Mouse (Mus musculus) inflammation-experienced regulatory T-cells, adult 6 months (primary cell): Measurements from ENCODE around the gene Zdhhc8. TPM values are rescaled to one million over a fixed set of nuclear protein-coding genes. Genes with fewer than 3 reads are reported as not detected.
A peak's percentile ranks its signal among the peaks of the same experiment; 100 is the strongest.

ENCODE experiments used
- ATAC-seq: one replicate; pipeline ENCODE4 v1.8.0; 2017
- polyA plus RNA-seq, 3 experiments: library from polyadenylated mRNA; unstranded; fragments of 100-300 nt; shearing (Covaris generic); gene quantifications; one replicate each; pipeline ENCODE4 v1.2.1; 2017

The Zdhhc8 gene
- polyA plus RNA-seq, 3 experiments from 2014 or later: 0.67 to 1.7 (median 1.5) TPM

- ATAC-seq: no peak
Observed at GRCm38 (mm10) chr16:18231047-18231446, 3.9 kb downstream of the Zdhhc8 start.

DNA sequence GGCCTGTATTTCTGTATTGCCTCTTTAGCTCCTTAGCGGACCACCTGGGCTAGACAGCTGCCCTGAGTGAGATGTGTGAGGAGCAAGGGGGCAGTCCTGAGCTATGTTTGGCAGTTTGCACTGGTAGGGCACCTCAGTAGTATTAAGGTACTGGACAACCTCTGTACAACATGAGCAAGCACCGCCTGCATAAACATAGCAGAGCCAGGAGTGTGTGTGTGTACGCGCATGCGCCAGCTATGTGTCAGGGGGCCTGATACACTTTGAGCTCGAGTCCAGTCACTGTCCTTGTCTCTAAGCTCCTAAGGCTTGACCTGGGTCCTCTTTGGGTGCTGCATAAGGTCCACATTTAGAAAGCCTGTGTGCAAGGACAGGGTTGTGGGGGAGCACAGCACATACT, 4.3 kb downstream of the Zdhhc8 start:
- no peak for ATAC-seq

- ATAC-seq: no peak
Observed at GRCm38 (mm10) chr16:18229622-18230021, 5.3 kb downstream of the Zdhhc8 start.

DNA sequence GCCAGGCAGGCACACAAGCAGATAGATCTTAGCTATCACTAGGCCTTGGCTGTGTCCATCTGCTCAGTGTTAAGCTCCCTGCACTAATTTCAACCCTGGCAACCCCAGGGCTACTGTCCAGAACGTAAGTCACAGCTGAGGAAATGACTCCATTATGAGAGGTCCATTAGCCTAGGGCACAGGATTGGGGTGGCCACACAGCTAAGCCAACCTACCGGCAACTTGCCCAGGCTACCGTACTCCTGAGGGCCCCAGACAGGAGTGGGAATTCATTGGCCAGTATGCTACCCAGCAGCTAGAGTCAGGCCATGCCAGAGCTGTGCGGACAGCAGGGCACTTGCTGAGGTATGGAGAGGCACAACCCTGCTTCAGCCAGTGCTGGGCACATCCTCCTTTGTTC, 6.1 kb downstream of the Zdhhc8 start:
- ATAC-seq: no peak

DNA sequence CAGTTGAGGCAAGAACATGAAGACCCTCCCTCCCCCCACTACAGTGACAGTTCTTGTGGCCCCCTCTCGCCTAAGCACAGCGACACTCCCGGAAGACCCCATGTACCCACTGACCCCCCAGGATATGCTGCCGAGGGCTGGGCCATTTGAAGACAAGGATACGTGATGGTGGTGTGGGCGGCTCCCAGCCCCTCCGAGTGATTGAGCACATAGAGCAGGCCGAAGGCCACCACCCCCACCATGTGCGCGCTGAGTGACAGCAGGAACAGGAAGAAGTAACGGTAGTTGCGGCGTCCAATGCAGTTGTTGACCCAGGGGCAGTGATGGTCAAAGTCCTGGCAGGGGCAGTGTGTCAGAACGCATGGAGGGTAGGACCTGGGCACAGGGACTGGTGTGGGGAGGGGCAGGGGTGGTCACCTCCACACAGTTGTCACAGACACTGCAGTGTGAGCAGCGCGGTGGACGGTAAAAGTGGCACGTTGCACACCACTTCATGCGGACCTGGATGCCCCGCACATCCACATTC, 7.0 kb downstream of the Zdhhc8 start:
- ATAC-seq: no peak

- ATAC-seq: no peak
Observed at GRCm38 (mm10) chr16:18227187-18227586, 7.7 kb downstream of the Zdhhc8 start.

GRCm38 (mm10) chr16:18222188-18222587, 12.7 kb downstream of the Zdhhc8 start:
- ATAC-seq: no peak

DNA sequence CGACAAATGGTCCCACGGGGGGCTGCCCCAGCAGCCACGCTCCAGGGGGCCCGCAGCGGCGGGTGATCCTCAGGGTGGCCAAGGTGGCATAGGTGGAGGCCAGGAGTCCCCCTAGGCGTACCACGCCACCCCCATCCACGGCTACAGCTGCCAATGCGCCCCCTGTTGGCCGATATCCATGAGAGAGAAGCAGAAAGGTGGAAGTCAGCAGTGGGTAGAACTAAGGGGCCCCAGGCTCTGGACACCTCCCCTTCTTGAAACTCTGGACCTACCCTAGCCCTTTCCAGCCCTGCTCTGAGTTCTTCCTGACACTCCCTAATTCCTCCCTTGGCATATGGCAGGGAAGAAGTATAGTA, 13.4 kb downstream of the Zdhhc8 start:
- no peak for ATAC-seq

- no peak for ATAC-seq
Observed at GRCm38 (mm10) chr16:18220856-18221542, 13.9 kb downstream of the Zdhhc8 start.

GRCm38 (mm10) chr16:18220001-18220400, 14.9 kb downstream of the Zdhhc8 start:
- no peak for ATAC-seq

DNA sequence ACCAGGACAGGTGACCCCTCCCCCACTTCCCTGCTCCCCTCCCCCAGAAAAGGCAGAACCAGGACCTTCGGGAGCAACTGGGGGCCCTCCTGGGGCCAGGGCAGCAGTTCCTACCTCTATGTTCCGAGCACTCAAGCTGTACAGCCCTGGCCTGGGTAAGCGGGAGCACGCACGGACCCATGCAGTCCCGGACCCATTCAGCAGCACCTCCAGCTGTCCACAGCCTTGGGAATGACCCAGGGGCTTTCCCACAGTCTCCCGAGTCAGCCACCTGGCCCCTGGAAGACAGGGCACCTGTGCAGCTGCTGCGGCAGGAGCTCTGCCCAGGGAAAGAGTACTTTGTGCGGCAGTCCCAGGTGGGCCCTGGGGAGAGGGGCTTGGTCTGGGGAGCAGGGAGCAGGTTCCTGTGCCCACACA, 16.3 kb downstream of the Zdhhc8 start:
- no peak for ATAC-seq

DNA sequence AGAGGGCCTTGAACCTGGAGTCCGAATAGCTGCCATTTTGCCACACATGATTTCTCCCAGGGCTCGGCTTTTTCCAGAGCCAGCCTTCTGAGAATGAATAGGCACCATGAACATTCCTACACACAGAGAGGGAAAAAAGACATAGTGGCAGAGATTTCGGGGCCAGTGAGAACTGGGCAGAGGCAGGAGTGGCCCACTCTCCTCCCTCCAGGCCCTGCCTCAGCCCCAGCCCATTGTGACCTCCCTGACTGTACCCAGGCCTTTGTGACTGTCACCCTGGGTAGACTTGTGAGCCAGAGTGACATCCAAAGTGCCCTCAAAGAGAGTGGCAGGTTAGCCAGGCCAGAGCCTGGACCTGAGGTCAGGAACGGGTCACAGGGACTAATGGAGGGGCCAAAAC, 17.4 kb downstream of the Zdhhc8 start, which contains the start of gene Ccdc188:
TSS of gene Ccdc188 (plus strand) at position 301 of the 400 bp plus-strand sequence.
- ATAC-seq: no peak

GRCm38 (mm10) chr16:18214858-18215257, 20.1 kb downstream of the Zdhhc8 start:
- ATAC-seq: no peak

- ATAC-seq: no peak
Observed at GRCm38 (mm10) chr16:18213689-18214088, 21.2 kb downstream of the Zdhhc8 start.

DNA sequence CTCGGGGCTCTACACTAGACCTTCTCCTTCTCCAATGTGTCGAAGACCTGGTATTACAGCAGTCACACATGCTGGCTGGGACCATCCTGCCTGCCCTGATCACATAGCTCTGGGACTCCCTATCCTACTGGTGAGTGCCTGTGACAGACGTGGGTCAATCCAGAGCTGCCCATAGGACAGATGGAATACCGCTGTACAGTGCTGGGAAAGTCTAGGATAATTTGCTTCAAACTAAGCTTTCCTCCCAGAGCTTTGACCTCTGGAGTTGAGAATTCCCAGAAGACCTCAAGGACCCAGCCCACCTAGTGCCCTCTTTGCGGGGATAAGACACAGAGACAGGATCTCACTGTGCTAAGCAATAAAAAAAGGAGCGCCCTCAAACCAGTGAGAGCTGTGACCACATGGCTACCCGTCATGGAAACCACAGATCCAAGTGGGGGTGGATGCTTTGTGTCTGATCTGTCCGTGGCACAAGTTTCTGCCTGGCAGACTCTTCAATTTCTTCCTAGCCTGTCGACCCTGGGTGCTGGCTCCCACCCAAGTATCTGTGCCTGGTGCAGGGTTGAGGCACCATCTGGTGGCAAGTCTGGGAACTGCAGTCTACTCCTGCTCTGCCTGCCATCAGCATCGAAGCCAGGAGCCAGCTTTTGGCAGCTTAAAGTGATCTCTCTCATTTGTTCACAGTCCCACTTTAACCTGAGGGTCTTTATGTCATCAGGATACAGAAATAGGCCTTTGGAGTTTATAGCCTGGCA, 23.3 kb downstream of the Zdhhc8 start:
- ATAC-seq: peak; percentile 67

DNA sequence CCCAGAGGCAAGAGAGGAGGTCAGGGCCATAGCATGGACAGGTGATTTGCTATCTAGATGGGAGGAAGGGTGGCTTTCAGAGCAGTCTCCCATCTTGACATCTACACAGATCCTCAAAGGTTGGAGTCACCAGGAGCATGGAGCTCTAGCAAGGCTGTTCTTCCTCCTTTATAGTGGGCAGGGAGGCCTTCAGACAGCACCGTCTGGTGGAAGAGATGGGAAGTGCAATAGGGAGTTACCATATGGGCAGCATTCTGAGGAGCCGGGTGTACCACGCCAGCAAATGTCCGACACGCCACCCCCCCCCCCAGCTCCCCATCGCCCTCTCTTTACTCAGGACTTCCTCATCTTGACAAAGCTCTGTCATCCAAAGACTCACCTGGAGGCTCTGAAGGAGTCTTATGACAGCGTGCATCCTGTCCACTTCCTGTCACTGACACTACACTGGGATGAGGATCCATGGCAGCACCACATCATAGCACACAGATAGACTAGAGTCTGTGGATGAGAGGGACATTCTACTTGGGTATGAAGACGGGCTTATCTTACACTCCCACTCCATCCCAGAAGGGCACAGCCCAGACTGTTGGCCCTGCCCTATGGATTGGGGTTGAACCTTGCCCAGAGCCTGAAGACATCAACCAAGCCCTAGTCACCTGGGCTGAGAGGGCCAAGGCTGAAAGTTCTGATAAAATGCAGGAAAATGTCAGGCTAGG, 24.1 kb downstream of the Zdhhc8 start:
- ATAC-seq: no peak

DNA sequence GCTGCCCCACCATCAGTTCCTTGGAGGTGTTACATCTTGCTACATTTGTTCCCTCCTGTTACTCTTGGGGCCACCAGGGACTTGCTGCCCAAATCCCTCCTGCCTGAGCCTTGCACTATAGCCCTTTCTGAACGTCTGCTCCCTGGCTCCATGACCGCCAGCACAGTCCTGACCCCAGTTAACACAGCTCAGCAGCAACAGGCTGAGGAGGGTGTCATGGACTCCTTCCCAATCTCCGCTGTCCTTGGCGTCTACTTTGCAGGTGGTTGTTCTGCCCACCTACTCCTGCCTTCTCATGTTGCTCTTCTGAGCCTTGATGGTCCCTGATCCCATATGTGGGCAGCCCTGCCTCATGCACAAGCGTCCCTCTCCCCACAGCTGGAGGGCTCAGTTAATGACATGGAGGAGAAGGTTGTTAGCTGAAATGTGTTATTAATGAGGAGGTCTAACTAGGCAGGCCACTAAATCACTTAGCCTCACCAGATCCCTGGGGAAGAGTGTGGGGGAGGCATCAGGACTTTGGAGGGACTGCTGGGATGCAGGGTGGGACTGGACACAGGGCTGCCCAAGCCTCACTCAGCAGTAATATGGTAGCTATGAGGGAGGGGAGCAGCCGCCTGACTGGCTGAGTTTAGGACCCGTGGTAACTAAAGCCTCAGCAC, 31.4 kb downstream of the Zdhhc8 start:
- ATAC-seq: no peak

- ATAC-seq: no peak
Observed at GRCm38 (mm10) chr16:18202061-18202460, 32.9 kb downstream of the Zdhhc8 start.

DNA sequence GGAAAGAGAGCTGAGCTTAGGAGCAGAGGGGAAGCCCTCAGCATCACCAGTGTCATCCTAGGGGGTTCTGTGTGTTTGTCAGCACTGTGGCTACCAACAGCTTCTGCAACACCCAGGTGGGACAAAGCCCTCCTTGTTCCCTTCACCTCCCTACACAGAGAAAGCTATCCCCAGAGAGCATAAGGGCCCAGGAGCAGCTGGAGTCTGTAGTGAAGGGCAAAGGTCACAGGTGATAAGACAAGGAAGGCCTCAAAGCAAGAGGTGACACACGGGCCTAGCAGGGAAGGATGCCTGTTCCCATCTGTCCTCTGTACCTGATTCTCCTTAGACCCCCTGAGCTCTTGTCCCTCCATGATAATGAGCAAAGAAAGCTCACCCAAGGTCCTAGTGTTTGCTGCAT, 33.3 kb downstream of the Zdhhc8 start:
- ATAC-seq: no peak

DNA sequence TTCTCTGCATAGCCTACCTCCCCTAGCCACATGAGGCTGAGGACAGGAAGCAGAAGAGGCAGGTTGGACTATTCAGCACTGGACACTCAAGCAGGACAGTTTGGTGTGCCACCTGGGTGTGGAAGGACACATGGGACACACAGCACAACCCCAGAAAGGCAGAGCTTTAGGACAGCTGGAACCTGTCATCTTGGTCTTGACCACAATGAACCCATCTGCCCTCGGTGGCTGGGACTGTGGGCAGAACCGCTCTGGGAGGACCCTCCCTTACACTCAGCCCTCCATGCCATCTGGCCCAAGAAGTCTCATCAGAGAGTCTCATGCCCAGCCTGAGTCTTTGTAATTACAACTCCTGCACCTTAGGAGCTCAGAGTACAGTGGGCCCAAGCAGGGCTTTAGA, 34.9 kb downstream of the Zdhhc8 start:
- no peak for ATAC-seq

GRCm38 (mm10) chr16:18198365-18199098, 36.4 kb downstream of the Zdhhc8 start:
- no peak for ATAC-seq

GRCm38 (mm10) chr16:18197881-18198280, 37.1 kb downstream of the Zdhhc8 start:
- no peak for ATAC-seq
